Mouse (Mus musculus) liver, postnatal 0 days (tissue): ENCODE measurements around the gene Cdh19. TPM values are rescaled to one million over a fixed set of nuclear protein-coding genes. Genes with fewer than 3 reads are reported as not detected.

Source experiments
- ATAC-seq: fragments of 200-750 bp; cut with Nextera tagmentation; 2 replicates; pipeline ENCODE4 v1.8.0; 2017; ENCODE audit warnings: mild to moderate bottlenecking, moderate library complexity
- DNase-seq: peaks from one replicate; pipeline ENCODE4 v3.0.0-alpha.2; 2016
- H3K27ac ChIP-seq: fragments of 300-500 bp; sonication (generic); 2 replicates; pipeline ENCODE4 v1.5.1; 2014; ENCODE audit warnings: antibody characterized with exemption, moderate library complexity, mild to moderate bottlenecking, low read depth
- H3K27me3 ChIP-seq: fragments of 300-500 bp; sonication (generic); 2 replicates; pipeline ENCODE4 v1.6.1; 2014; ENCODE audit warnings: low read length, control low read depth, mixed read lengths; ENCODE audit not compliant: insufficient read depth
- H3K36me3 ChIP-seq: fragments of 300-500 bp; sonication (generic); replicated peaks from 2 replicates; pipeline ENCODE4 v1.6.1; 2014; ENCODE audit warnings: mild to moderate bottlenecking, control low read depth, low read length, moderate library complexity, mixed read lengths; ENCODE audit not compliant: insufficient read depth
- H3K4me1 ChIP-seq: fragments of 300-500 bp; sonication (generic); 2 replicates; pipeline ENCODE4 v1.6.1; 2014; ENCODE audit warnings: antibody characterized with exemption, mild to moderate bottlenecking, control low read depth; ENCODE audit not compliant: insufficient read depth
- H3K4me2 ChIP-seq: fragments of 300-500 bp; sonication (generic); 2 replicates; pipeline ENCODE4 v1.6.1; 2014; ENCODE audit warnings: low read depth, mild to moderate bottlenecking, low read length, moderate library complexity, mixed read lengths
- H3K4me3 ChIP-seq: fragments of 300-500 bp; sonication (generic); 2 replicates; pipeline ENCODE4 v1.5.1; 2014; ENCODE audit warnings: low read depth, low read length
- H3K9ac ChIP-seq: fragments of 300-500 bp; sonication (generic); replicated peaks from 2 replicates; pipeline ENCODE4 v1.6.1; 2014; ENCODE audit warnings: mild to moderate bottlenecking, moderate library complexity
- H3K9me3 ChIP-seq: fragments of 300-500 bp; sonication (generic); 2 replicates; pipeline ENCODE4 v1.6.1; 2016; ENCODE audit warnings: mild to moderate bottlenecking, control low read depth, low read length, mixed read lengths
- CTCF ChIP-seq: sonication (generic); IDR thresholded peaks from 2 replicates; pipeline ENCODE4 v1.5.1; 2016; ENCODE audit warnings: antibody characterized with exemption, low read depth
- EP300 ChIP-seq: IDR thresholded peaks from 2 replicates; pipeline ENCODE4 v1.6.1; 2016; ENCODE audit warnings: antibody characterized with exemption, low read depth, mild to moderate bottlenecking
- WGBS: fragments of 180-500 bp; shearing (Covaris S2); extraction: QIAGEN DNeasy Blood & Tissue Kit; methylation state at CpG from one replicate; pipeline ENCODE4 v1.1.7; 2014; ENCODE audit not compliant: insufficient replicate concordance; 5-methylcytosine and 5-hydroxymethylcytosine counted together
- polyA plus RNA-seq: library from polyadenylated mRNA; unstranded; fragments of >200 nt; fragmentation: Nextera tagmentation; extraction: Ambion mirVana; gene quantifications from 2 replicates; pipeline ENCODE4 v1.2.1, GENCODE M21; 2015

Gene Cdh19
- not detected in 2 replicates for polyA plus RNA-seq

- TF ChIP-seq EP300 (no peak), CTCF (no peak)
- no peaks in the 10 kb centered on the region for H3K9me3 ChIP-seq
- no peak for ATAC-seq
- no peak for DNase-seq
- H3K4me1 ChIP-seq, result no peaks in the 10 kb centered on the region
- no peaks in the 10 kb centered on the region for H3K27me3 ChIP-seq
- WGBS, result 50% methylated on average over 2 of the region's 2 CpGs
- H3K36me3 ChIP-seq, result no peaks in the 10 kb centered on the region
- H3K9ac ChIP-seq, result no peak within 1 kb of the TSS
- no peak within 1 kb of the TSS for H3K27ac ChIP-seq
- H3K4me3 ChIP-seq, result no peak within 1 kb of the TSS
- no peak within 1 kb of the TSS for H3K4me2 ChIP-seq
Observed at GRCm38 (mm10) chr1:110977484-110977883, at the start of gene Cdh19. TSS of gene Cdh19 (minus strand) at chr1:110977584.

- Histone ChIP-seq H3K36me3 (no peaks in the 10 kb centered on the region), H3K4me3 (no peak overlapping the region), H3K4me1 (no peaks in the 10 kb centered on the region), H3K27ac (no peak overlapping the region), H3K27me3 (no peaks in the 10 kb centered on the region), H3K9ac (no peak overlapping the region), H3K9me3 (no peaks in the 10 kb centered on the region), H3K4me2 (no peak overlapping the region)
- ATAC-seq (no peak), DNase-seq (no peak)
- TF ChIP-seq CTCF (no peak), EP300 (no peak)
- 40% methylated on average over 3 of the region's 3 CpGs for WGBS
Observed at GRCm38 (mm10) chr1:111020434-111021060, 43.2 kb upstream of the Cdh19 start.

GRCm38 (mm10) chr1:111017640-111018039, 40.3 kb upstream of the Cdh19 start:
- H3K36me3 ChIP-seq, result no peaks in the 10 kb centered on the region

GRCm38 (mm10) chr1:110989824-110990223, 12.4 kb upstream of the Cdh19 start:
- Histone ChIP-seq H3K9ac (no peak overlapping the region), H3K4me3 (no peak overlapping the region), H3K27me3 (no peaks in the 10 kb centered on the region), H3K27ac (no peak overlapping the region), H3K4me1 (no peaks in the 10 kb centered on the region), H3K4me2 (no peak overlapping the region), H3K9me3 (no peaks in the 10 kb centered on the region), H3K36me3 (no peaks in the 10 kb centered on the region)
- DNase-seq, result no peak
- ATAC-seq, result no peak
- TF ChIP-seq EP300 (no peak), CTCF (no peak)

More at GRCm38 (mm10) chr1:111017640-111018039, 40.3 kb upstream of the Cdh19 start:
- ATAC-seq (no peak), DNase-seq (no peak)
- H3K9ac ChIP-seq, result no peak overlapping the region
- no peak overlapping the region for H3K4me2 ChIP-seq
- H3K9me3 ChIP-seq, result no peaks in the 10 kb centered on the region
- no peak for TF ChIP-seq EP300
- no peak for TF ChIP-seq CTCF
- H3K4me3 ChIP-seq, result no peak overlapping the region
- no peak overlapping the region for H3K27ac ChIP-seq
- no peaks in the 10 kb centered on the region for H3K4me1 ChIP-seq
- H3K27me3 ChIP-seq, result no peaks in the 10 kb centered on the region

- Histone ChIP-seq H3K4me1 (no peaks in the 10 kb centered on the region), H3K9me3 (no peaks in the 10 kb centered on the region), H3K4me3 (no peak overlapping the region), H3K4me2 (no peak overlapping the region), H3K36me3 (no peaks in the 10 kb centered on the region), H3K9ac (no peak overlapping the region), H3K27ac (no peak overlapping the region), H3K27me3 (no peaks in the 10 kb centered on the region)
- ATAC-seq (no peak), DNase-seq (no peak)
- 80% methylated on average over 2 of the region's 2 CpGs for WGBS
- TF ChIP-seq EP300, result no peak
- no peak for TF ChIP-seq CTCF
Observed at GRCm38 (mm10) chr1:110969201-110969600, 8.2 kb downstream of the Cdh19 start.

GRCm38 (mm10) chr1:110909752-110910151, 67.6 kb downstream of the Cdh19 start:
- no peak overlapping the region for H3K4me3 ChIP-seq
- no peak overlapping the region for H3K9ac ChIP-seq
- no peak for ATAC-seq
- 81% methylated on average over 1 of the region's 1 CpGs for WGBS
- H3K36me3 ChIP-seq, result no peaks in the 10 kb centered on the region
- no peak for DNase-seq
- H3K9me3 ChIP-seq, result no peaks in the 10 kb centered on the region
- TF ChIP-seq CTCF (no peak), EP300 (no peak)
- H3K4me1 ChIP-seq, result no peaks in the 10 kb centered on the region
- H3K27ac ChIP-seq, result no peak overlapping the region
- no peaks in the 10 kb centered on the region for H3K27me3 ChIP-seq
- H3K4me2 ChIP-seq, result no peak overlapping the region

GRCm38 (mm10) chr1:110909218-110909617, 68.2 kb downstream of the Cdh19 start:
- no peak for TF ChIP-seq CTCF
- no peak for TF ChIP-seq EP300

More at GRCm38 (mm10) chr1:110909218-110909617, 68.2 kb downstream of the Cdh19 start:
- H3K36me3 ChIP-seq, result no peaks in the 10 kb centered on the region
- WGBS, result 63% methylated on average over 1 of the region's 1 CpGs
- H3K9ac ChIP-seq, result no peak overlapping the region
- H3K4me3 ChIP-seq, result no peak overlapping the region
- H3K4me2 ChIP-seq, result no peak overlapping the region
- no peaks in the 10 kb centered on the region for H3K27me3 ChIP-seq
- ATAC-seq, result no peak
- no peak for DNase-seq
- no peak overlapping the region for H3K27ac ChIP-seq
- H3K9me3 ChIP-seq, result no peaks in the 10 kb centered on the region
- no peaks in the 10 kb centered on the region for H3K4me1 ChIP-seq
